Mouse (Mus musculus): ENCODE data around the gene Pnpo. TPM values are rescaled to one million over a fixed set of nuclear protein-coding genes. Genes with fewer than 3 reads are reported as not detected.

Pnpo gene
- total RNA-seq, 2 experiments from 2014 or later, result 16.8 to 29.1 TPM

- no peak for ATAC-seq (ENCODE audit: poor library complexity, severe bottlenecking)
Measured at GRCm38 (mm10) chr11:96970341-96970740, 26.6 kb upstream of the Pnpo start.

- ATAC-seq (ENCODE audit: poor library complexity, severe bottlenecking), result no peak
Measured at GRCm38 (mm10) chr11:96969746-96970145, 26.0 kb upstream of the Pnpo start.

GRCm38 (mm10) chr11:96969280-96969722 is 25.5 kb upstream of the Pnpo start:
- ATAC-seq (ENCODE audit: poor library complexity, severe bottlenecking), result no peak

- ATAC-seq (ENCODE audit: poor library complexity, severe bottlenecking), result no peak
Measured at GRCm38 (mm10) chr11:96968476-96968875, 24.7 kb upstream of the Pnpo start.

- peak; percentile 63 for ATAC-seq (ENCODE audit: poor library complexity, severe bottlenecking)
Measured at GRCm38 (mm10) chr11:96967544-96968269, 23.9 kb upstream of the Pnpo start.

- peak; percentile 83 for ATAC-seq (ENCODE audit: poor library complexity, severe bottlenecking)
Measured at GRCm38 (mm10) chr11:96966914-96967543, 23.2 kb upstream of the Pnpo start.

- ATAC-seq (ENCODE audit: poor library complexity, severe bottlenecking), result no peak
Measured at GRCm38 (mm10) chr11:96966172-96966571, 22.4 kb upstream of the Pnpo start.

- peak; percentile 78 for ATAC-seq (ENCODE audit: poor library complexity, severe bottlenecking)
Measured at GRCm38 (mm10) chr11:96963580-96963979, 19.8 kb upstream of the Pnpo start.

GRCm38 (mm10) chr11:96957061-96957805 is 13.4 kb upstream of the Pnpo start:
- ATAC-seq (ENCODE audit: poor library complexity, severe bottlenecking), result no peak

GRCm38 (mm10) chr11:96956009-96956724 is 12.4 kb upstream of the Pnpo start:
- no peak for ATAC-seq (ENCODE audit: poor library complexity, severe bottlenecking)

GRCm38 (mm10) chr11:96955094-96955493 is 11.3 kb upstream of the Pnpo start:
- no peak for ATAC-seq (ENCODE audit: poor library complexity, severe bottlenecking)

GRCm38 (mm10) chr11:96952896-96953295 is 9.1 kb upstream of the Pnpo start:
- no peak for ATAC-seq (ENCODE audit: poor library complexity, severe bottlenecking)

GRCm38 (mm10) chr11:96952426-96952825 is 8.6 kb upstream of the Pnpo start:
- no peak for ATAC-seq (ENCODE audit: poor library complexity, severe bottlenecking)

GRCm38 (mm10) chr11:96950767-96951166 is 7.0 kb upstream of the Pnpo start:
- ATAC-seq (ENCODE audit: poor library complexity, severe bottlenecking), result no peak

- ATAC-seq (ENCODE audit: poor library complexity, severe bottlenecking), result no peak
Measured at GRCm38 (mm10) chr11:96947849-96948248, 4.1 kb upstream of the Pnpo start.

GRCm38 (mm10) chr11:96946498-96946897 is 2.7 kb upstream of the Pnpo start:
- ATAC-seq (ENCODE audit: poor library complexity, severe bottlenecking), result no peak

- no peak for ATAC-seq (ENCODE audit: poor library complexity, severe bottlenecking)
Measured at GRCm38 (mm10) chr11:96944844-96945580, 1.2 kb upstream of the Pnpo start.

- no peak for ATAC-seq (ENCODE audit: poor library complexity, severe bottlenecking)
Measured at GRCm38 (mm10) chr11:96941989-96942590, 1.7 kb downstream of the Pnpo start.

GRCm38 (mm10) chr11:96940578-96941465 is 3.0 kb downstream of the Pnpo start:
- ATAC-seq (ENCODE audit: poor library complexity, severe bottlenecking), result no peak
